Mouse (Mus musculus): ENCODE measurements at regions not wholly inside any gene's neighbourhood (a gene's known extent, or its start where the extent isn't known, plus 50 kb on each side); places are given as distances from the start of the nearest gene placed in this dataset.

GRCm38 (mm10) chr5:126573766-126574165 lies 667.8 kb upstream of the Tmem132c start:
- DNase-seq, result no peak

- peak; percentile 40 for DNase-seq
Measured at GRCm38 (mm10) chr5:126597786-126598330, 643.8 kb upstream of the Tmem132c start.

- DNase-seq, result peak; percentile 59
Measured at GRCm38 (mm10) chr5:126599561-126599960, 642.0 kb upstream of the Tmem132c start.

GRCm38 (mm10) chr5:126606756-126607155 lies 634.9 kb upstream of the Tmem132c start:
- DNase-seq, result no peak

GRCm38 (mm10) chr5:126612571-126612970 lies 629.0 kb upstream of the Tmem132c start:
- DNase-seq, result no peak

- DNase-seq, result no peak
Measured at GRCm38 (mm10) chr5:126622551-126622950, 619.1 kb upstream of the Tmem132c start.

- peak; percentile 69 for DNase-seq
Measured at GRCm38 (mm10) chr5:126623205-126623604, 618.4 kb upstream of the Tmem132c start.

GRCm38 (mm10) chr5:126629826-126630225 lies 611.8 kb upstream of the Tmem132c start:
- no peak for DNase-seq

- DNase-seq, result no peak
Measured at GRCm38 (mm10) chr5:126650415-126650814, 591.2 kb upstream of the Tmem132c start.

GRCm38 (mm10) chr5:126651367-126651766 lies 590.2 kb upstream of the Tmem132c start:
- peak; percentile 75 for DNase-seq

- DNase-seq, result no peak
Measured at GRCm38 (mm10) chr5:126662648-126663047, 579.0 kb upstream of the Tmem132c start.

GRCm38 (mm10) chr5:126671156-126671555 lies 570.5 kb upstream of the Tmem132c start:
- DNase-seq, result peak; percentile 65

- DNase-seq, result no peak
Measured at GRCm38 (mm10) chr5:126680262-126680661, 561.3 kb upstream of the Tmem132c start.

- DNase-seq, result peak; percentile 44
Measured at GRCm38 (mm10) chr5:126699314-126699713, 542.3 kb upstream of the Tmem132c start.

- no peak for DNase-seq
Measured at GRCm38 (mm10) chr5:126703516-126704282, 537.9 kb upstream of the Tmem132c start.

GRCm38 (mm10) chr5:126705871-126706270 lies 535.7 kb upstream of the Tmem132c start:
- DNase-seq, result no peak

- DNase-seq, result no peak
Measured at GRCm38 (mm10) chr5:126706701-126707100, 534.9 kb upstream of the Tmem132c start.

GRCm38 (mm10) chr5:126714672-126715071 lies 526.9 kb upstream of the Tmem132c start:
- DNase-seq, result no peak

GRCm38 (mm10) chr5:126718421-126718820 lies 523.2 kb upstream of the Tmem132c start:
- no peak for DNase-seq

GRCm38 (mm10) chr5:126721300-126721699 lies 520.3 kb upstream of the Tmem132c start:
- no peak for DNase-seq

- peak; percentile 72 for DNase-seq
Measured at GRCm38 (mm10) chr5:126723304-126724295, 518.0 kb upstream of the Tmem132c start.

- DNase-seq, result peak; percentile 27
Measured at GRCm38 (mm10) chr5:126724329-126724728, 517.3 kb upstream of the Tmem132c start.

GRCm38 (mm10) chr5:126733470-126733869 lies 508.1 kb upstream of the Tmem132c start:
- DNase-seq, result peak; percentile 86
